Mouse (Mus musculus) forebrain, embryonic 13.5 days (tissue): ENCODE measurements around the gene Acp5. TPM values are rescaled to one million over a fixed set of nuclear protein-coding genes. Genes with fewer than 3 reads are reported as not detected.

Experiments
- ATAC-seq: fragments of 200-750 bp; cut with Nextera tagmentation; 2 replicates; pipeline ENCODE4 v1.8.0; 2017
- H3K27ac ChIP-seq: fragments of 300-500 bp; sonication (generic); 2 replicates; pipeline ENCODE4 v1.5.1; 2015; ENCODE audit warnings: inconsistent platforms, mild to moderate bottlenecking, moderate library complexity
- H3K27me3 ChIP-seq: fragments of 300-500 bp; sonication (generic); 2 replicates; pipeline ENCODE4 v1.6.1; 2015; ENCODE audit warnings: mild to moderate bottlenecking, inconsistent platforms
- H3K36me3 ChIP-seq: fragments of 300-500 bp; sonication (generic); 2 replicates; pipeline ENCODE4 v1.6.1; 2015; ENCODE audit warnings: mild to moderate bottlenecking, inconsistent platforms; ENCODE audit not compliant: poor library complexity, severe bottlenecking
- H3K4me1 ChIP-seq: fragments of 300-500 bp; sonication (generic); 2 replicates; pipeline ENCODE4 v1.6.1; 2015; ENCODE audit warnings: inconsistent platforms
- H3K4me2 ChIP-seq: fragments of 300-500 bp; sonication (generic); 2 replicates; pipeline ENCODE4 v1.6.1; 2015; ENCODE audit warnings: inconsistent platforms, mild to moderate bottlenecking, moderate library complexity
- H3K4me3 ChIP-seq: fragments of 300-500 bp; sonication (generic); 2 replicates; pipeline ENCODE4 v1.5.1; 2015; ENCODE audit warnings: mild to moderate bottlenecking, inconsistent platforms
- H3K9ac ChIP-seq: fragments of 300-500 bp; sonication (generic); 2 replicates; pipeline ENCODE4 v1.6.1; 2015; ENCODE audit warnings: mild to moderate bottlenecking, inconsistent platforms
- H3K9me3 ChIP-seq: fragments of 300-500 bp; sonication (generic); replicated peaks from 2 replicates; pipeline ENCODE4 v1.6.1; 2016; ENCODE audit warnings: inconsistent platforms
- WGBS: fragments of 180-500 bp; shearing (Covaris S2); methylation state at CpG from one replicate; pipeline ENCODE4 v1.1.7; 2015; 5-methylcytosine and 5-hydroxymethylcytosine counted together
- polyA plus RNA-seq: library from polyadenylated mRNA; unstranded; fragments of >200 nt; fragmentation: Nextera tagmentation; extraction: Ambion mirVana; gene quantifications from 2 replicates; pipeline ENCODE4 v1.2.1, GENCODE M21; 2015

Gene Acp5
- polyA plus RNA-seq, 1 experiment from 2014 or later = 0.81 TPM

GRCm38 (mm10) chr9:22117754-22118456 lies 17.6 kb downstream of the Acp5 start:
- Histone ChIP-seq H3K36me3 (peaks cover 12% of the 10 kb centered on the region), H3K4me1 (peaks cover 21% of the 10 kb centered on the region), H3K4me3 (peak overlapping the region; percentile 80), H3K27me3 (peaks cover 5% of the 10 kb centered on the region; the same call in 1 of the 2 replicates), H3K9me3 (no peaks in the 10 kb centered on the region), H3K4me2 (peak overlapping the region; percentile 94), H3K27ac (no peak overlapping the region), H3K9ac (peak overlapping the region; percentile 91; the same call in 1 of the 2 replicates)
- no peak for ATAC-seq
- WGBS = 47% methylated on average over 10 of the region's 10 CpGs

- Histone ChIP-seq H3K27me3 (peaks cover 5% of the 10 kb centered on the region; the same call in 1 of the 2 replicates), H3K9ac (peak within 1 kb of the TSS; percentile 91), H3K9me3 (no peaks in the 10 kb centered on the region), H3K4me1 (peaks cover 21% of the 10 kb centered on the region), H3K4me2 (peak within 1 kb of the TSS; percentile 94), H3K4me3 (peak within 1 kb of the TSS; percentile 80), H3K36me3 (peaks cover 22% of the 10 kb centered on the region), H3K27ac (peak within 1 kb of the TSS; percentile 72)
- under 1% methylated on average over 52 of the region's 52 CpGs for WGBS
- ATAC-seq = peak; percentile 98
Observed at GRCm38 (mm10) chr9:22116740-22117426, 18.6 kb downstream of the Acp5 start, which contains the start of gene Elof1. Gene Elof1 (minus strand): TSS chr9:22117172.

- Histone ChIP-seq H3K27me3 (peaks cover 5% of the 10 kb centered on the region; the same call in 1 of the 2 replicates), H3K4me1 (peaks cover 21% of the 10 kb centered on the region), H3K9me3 (no peaks in the 10 kb centered on the region), H3K27ac (peak overlapping the region; percentile 44), H3K36me3 (peaks cover 30% of the 10 kb centered on the region), H3K4me3 (peak overlapping the region; percentile 80), H3K9ac (peak overlapping the region; percentile 91), H3K4me2 (peak overlapping the region; percentile 94)
- WGBS = 17% methylated on average over 15 of the region's 15 CpGs
- ATAC-seq = no peak
Observed at GRCm38 (mm10) chr9:22116086-22116485, 19.4 kb downstream of the Acp5 start.

DNA sequence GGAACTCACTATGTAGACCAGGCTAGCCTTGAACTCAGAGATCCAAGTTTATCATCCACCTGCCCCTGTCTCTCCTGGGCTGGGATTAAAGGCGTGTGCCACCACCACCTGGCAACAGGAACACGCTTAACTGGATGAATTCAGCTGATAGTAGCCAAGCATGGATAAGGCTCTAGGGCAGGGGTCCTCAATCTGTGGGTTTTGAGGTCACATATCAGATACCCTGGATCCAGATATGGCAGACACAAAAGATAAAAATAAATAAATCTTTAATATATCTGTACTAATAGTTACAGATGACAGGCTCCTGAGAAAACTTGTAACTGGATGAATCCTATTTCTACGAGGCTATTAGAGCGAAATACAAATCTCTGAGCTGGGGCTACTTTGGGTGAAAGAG lies 19.9 kb downstream of the Acp5 start:
- peaks cover 21% of the 10 kb centered on the region for H3K4me1 ChIP-seq
- no peak for ATAC-seq
- H3K4me2 ChIP-seq = peak overlapping the region; percentile 94
- H3K4me3 ChIP-seq = peak overlapping the region; percentile 80
- no peaks in the 10 kb centered on the region for H3K9me3 ChIP-seq
- H3K36me3 ChIP-seq = peaks cover 34% of the 10 kb centered on the region
- peaks cover 5% of the 10 kb centered on the region; the same call in 1 of the 2 replicates for H3K27me3 ChIP-seq
- H3K9ac ChIP-seq = peak overlapping the region; percentile 91
- peak overlapping the region; percentile 44; the same call in 1 of the 2 replicates for H3K27ac ChIP-seq
- 90% methylated on average over 4 of the region's 4 CpGs for WGBS

DNA sequence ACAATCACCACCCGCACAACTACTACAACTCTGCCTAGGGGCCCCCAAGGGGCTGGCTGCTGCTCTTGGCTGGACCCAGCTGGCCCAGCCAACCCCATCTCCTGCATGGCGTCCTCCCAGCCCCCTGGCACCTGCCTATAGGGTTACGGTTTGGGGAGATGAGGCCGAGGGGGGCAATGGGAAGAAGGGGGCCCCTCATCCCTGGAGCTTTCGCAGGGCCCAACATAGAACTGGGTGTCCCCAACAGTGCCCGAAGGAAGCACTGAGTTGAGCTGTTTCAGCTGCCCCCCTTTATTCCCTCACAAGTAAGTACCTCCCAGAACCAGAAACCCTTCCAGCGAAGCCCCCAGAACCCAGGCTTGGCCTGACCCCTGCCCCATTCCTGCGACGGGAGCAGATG lies 27.3 kb downstream of the Acp5 start:
- no peak overlapping the region for H3K27ac ChIP-seq
- H3K27me3 ChIP-seq = no peaks in the 10 kb centered on the region
- H3K9me3 ChIP-seq = no peaks in the 10 kb centered on the region
- ATAC-seq = no peak
- peaks cover 40% of the 10 kb centered on the region for H3K36me3 ChIP-seq
- H3K4me3 ChIP-seq = no peak overlapping the region
- no peak overlapping the region for H3K4me2 ChIP-seq
- WGBS = 92% methylated on average over 9 of the region's 9 CpGs
- no peak overlapping the region for H3K9ac ChIP-seq
- H3K4me1 ChIP-seq = no peaks in the 10 kb centered on the region

GRCm38 (mm10) chr9:22099922-22100321 lies 35.6 kb downstream of the Acp5 start:
- Histone ChIP-seq H3K9ac (no peak overlapping the region), H3K27ac (no peak overlapping the region), H3K27me3 (peaks cover 49% of the 10 kb centered on the region), H3K36me3 (no peaks in the 10 kb centered on the region), H3K9me3 (no peaks in the 10 kb centered on the region), H3K4me1 (peaks cover 6% of the 10 kb centered on the region; the same call in 1 of the 2 replicates), H3K4me3 (no peak overlapping the region), H3K4me2 (no peak overlapping the region)
- ATAC-seq = no peak
- WGBS = 6% methylated on average over 18 of the region's 18 CpGs

GRCm38 (mm10) chr9:22098993-22099696 lies 36.4 kb downstream of the Acp5 start, which contains the start of gene Cnn1:
Gene Cnn1 (plus strand): TSS chr9:22099216.
- Histone ChIP-seq H3K9ac (no peak within 1 kb of the TSS; the same call in 1 of the 2 replicates), H3K27me3 (peaks cover 49% of the 10 kb centered on the region)

DNA sequence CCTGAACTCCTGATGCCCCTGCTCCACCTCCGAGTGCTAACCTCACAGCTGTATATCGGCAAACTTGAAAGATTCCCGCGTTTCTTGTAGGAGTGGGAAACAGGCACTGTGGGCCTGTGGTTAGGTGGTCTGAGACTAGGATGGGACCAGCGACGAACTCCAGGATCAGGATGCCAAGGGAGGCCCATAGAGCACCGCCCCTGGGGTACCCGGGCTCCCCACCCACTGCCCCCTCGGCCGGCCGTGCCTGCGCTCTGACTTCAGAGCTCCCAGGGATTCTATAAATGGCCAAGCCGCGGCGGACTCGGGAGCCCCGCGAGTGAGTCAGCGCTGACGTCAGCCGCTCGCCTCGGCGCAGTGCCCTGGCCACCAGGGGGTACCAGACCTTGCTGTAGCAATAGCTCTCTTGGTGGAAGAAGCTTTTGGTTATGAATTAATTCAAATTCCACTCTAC lies 39.6 kb downstream of the Acp5 start:
- Histone ChIP-seq H3K9ac (peak overlapping the region; percentile 63), H3K27ac (no peak overlapping the region), H3K4me2 (peak overlapping the region; percentile 68), H3K27me3 (peaks cover 36% of the 10 kb centered on the region), H3K4me3 (peak overlapping the region; percentile 38), H3K9me3 (no peaks in the 10 kb centered on the region), H3K36me3 (no peaks in the 10 kb centered on the region), H3K4me1 (peaks cover 6% of the 10 kb centered on the region; the same call in 1 of the 2 replicates)
- peak; percentile 51 for ATAC-seq
- WGBS = 2% methylated on average over 24 of the region's 24 CpGs

More at GRCm38 (mm10) chr9:22098993-22099696, 36.4 kb downstream of the Acp5 start, which contains the start of gene Cnn1:
- Histone ChIP-seq H3K27ac (no peak within 1 kb of the TSS), H3K4me3 (no peak within 1 kb of the TSS), H3K36me3 (no peaks in the 10 kb centered on the region), H3K4me2 (no peak within 1 kb of the TSS), H3K9me3 (no peaks in the 10 kb centered on the region), H3K4me1 (peaks cover 6% of the 10 kb centered on the region; the same call in 1 of the 2 replicates)
- WGBS = 14% methylated on average over 14 of the region's 14 CpGs
- no peak for ATAC-seq

DNA sequence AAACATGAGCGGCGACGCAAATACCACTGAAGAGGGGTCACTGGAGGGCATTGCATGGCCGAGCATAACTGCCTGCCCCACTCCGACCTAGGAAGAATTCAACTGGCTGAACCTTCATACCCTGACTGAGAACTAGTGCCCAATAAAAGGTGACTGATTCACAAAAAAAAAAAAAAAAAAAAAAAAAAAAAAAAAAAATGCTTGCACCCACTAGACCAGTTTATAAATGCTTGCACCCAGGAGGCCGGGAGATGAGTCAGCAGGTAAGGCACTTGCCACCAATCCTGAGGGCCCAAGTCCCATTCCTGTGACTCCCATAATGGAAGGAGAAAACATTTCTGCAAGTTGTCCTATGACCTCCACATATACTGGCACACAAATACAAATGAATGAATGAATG lies 42.8 kb downstream of the Acp5 start:
- Histone ChIP-seq H3K4me1 (peaks cover 6% of the 10 kb centered on the region; the same call in 1 of the 2 replicates), H3K36me3 (no peaks in the 10 kb centered on the region), H3K9me3 (no peaks in the 10 kb centered on the region), H3K9ac (no peak overlapping the region), H3K4me2 (no peak overlapping the region), H3K27me3 (peaks cover 5% of the 10 kb centered on the region), H3K4me3 (no peak overlapping the region), H3K27ac (no peak overlapping the region)
- 92% methylated on average over 6 of the region's 6 CpGs for WGBS
- no peak for ATAC-seq

DNA sequence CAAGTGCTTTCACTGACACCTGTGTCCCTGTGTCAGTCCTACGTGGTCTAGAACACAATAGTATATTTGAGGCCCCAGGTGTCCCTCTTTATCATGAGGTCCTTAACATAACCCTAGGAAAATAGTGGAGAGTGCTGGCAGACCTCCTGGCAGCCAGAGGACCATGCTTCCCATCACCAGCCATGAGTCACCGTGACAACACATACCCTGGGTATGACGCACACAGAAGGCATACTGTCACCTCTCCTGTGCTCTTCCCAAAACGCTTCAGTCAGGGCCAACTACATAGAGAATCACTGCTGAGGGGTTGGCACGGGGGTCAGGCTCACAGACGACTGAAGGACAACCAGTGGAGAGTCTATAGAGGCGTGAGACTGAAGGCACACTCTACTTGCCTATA lies 45.5 kb downstream of the Acp5 start:
- Histone ChIP-seq H3K27ac (no peak overlapping the region), H3K9me3 (no peaks in the 10 kb centered on the region), H3K27me3 (no peaks in the 10 kb centered on the region; the same call in 1 of the 2 replicates), H3K4me1 (peaks cover 6% of the 10 kb centered on the region), H3K4me3 (no peak overlapping the region), H3K36me3 (no peaks in the 10 kb centered on the region), H3K9ac (no peak overlapping the region), H3K4me2 (no peak overlapping the region)
- no peak for ATAC-seq
- WGBS = 84% methylated on average over 7 of the region's 7 CpGs

GRCm38 (mm10) chr9:22089281-22089680 lies 46.2 kb downstream of the Acp5 start:
- H3K27ac ChIP-seq = no peak overlapping the region
- ATAC-seq = no peak
- H3K9ac ChIP-seq = no peak overlapping the region
- no peaks in the 10 kb centered on the region for H3K9me3 ChIP-seq
- 98% methylated on average over 7 of the region's 7 CpGs for WGBS
- no peak overlapping the region for H3K4me2 ChIP-seq
- no peaks in the 10 kb centered on the region for H3K36me3 ChIP-seq
- no peaks in the 10 kb centered on the region for H3K27me3 ChIP-seq
- peaks cover 11% of the 10 kb centered on the region for H3K4me1 ChIP-seq
- H3K4me3 ChIP-seq = no peak overlapping the region
